Mouse (Mus musculus) large intestine, adult 2 months (tissue): ENCODE measurements around the gene Scgb1b10. TPM values are rescaled to one million over a fixed set of nuclear protein-coding genes. Genes with fewer than 3 reads are reported as not detected.
"Not testable (repeated sequence)": the region's sequence is repeated elsewhere in the genome, so short reads cannot be mapped to it uniquely, and the experiment has no call there.

Source experiments
- DNase-seq: peaks from one replicate; pipeline ENCODE4 v3.0.0-alpha.2; 2012; ENCODE audit warnings: low read depth, low spot score
- polyA plus RNA-seq: library from polyadenylated mRNA; depleted of rRNA; stranded (reverse); fragments of >200 nt; gene quantifications from 2 replicates; pipeline ENCODE4 v1.2.3, GENCODE M21; 2012; rRNA removed

The Scgb1b10 gene
- polyA plus RNA-seq = not detected in 2 replicates

DNA sequence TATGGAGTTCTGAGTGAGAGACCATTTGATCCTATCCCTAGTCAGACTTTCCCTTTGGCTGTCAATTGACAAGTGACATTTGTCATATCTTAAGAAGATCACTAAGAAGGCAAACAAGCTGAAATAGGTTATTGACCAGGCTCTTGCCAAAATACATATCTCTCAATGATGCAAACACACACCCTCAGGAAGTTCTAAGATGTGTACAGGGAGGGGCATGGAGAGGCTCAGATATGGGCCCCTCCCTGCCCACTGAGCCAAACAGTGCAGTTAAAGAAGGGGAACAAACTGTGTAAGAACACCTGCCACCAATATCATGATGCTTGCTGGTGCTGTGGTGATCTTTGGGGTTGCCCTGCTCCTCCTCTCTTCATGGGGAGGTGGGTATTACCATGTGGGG, at the start of gene Scgb1b10:
TSS of gene Scgb1b10 (plus strand) at position 301 of the 400 bp plus-strand sequence.
- DNase-seq = not testable (repeated sequence)

Other genes starting within 250 kb of the Scgb1b10 start
- not detected in 2 replicates for gene Scgb2b11, start 110.3 kb downstream of the Scgb1b10 start, polyA plus RNA-seq
- not detected in 2 replicates for gene Scgb1b11, start 122.0 kb downstream of the Scgb1b10 start, polyA plus RNA-seq
- not detected in 2 replicates for gene Scgb2b12, start 226.4 kb downstream of the Scgb1b10 start, polyA plus RNA-seq
- gene Scgb1b12, start 233.3 kb downstream of the Scgb1b10 start, polyA plus RNA-seq = not detected in 2 replicates